Mouse (Mus musculus) embryo, embryonic 9.5 days (tissue): ENCODE results near the gene Lrguk.

Experiments used
- DNase-seq: peaks from one replicate; pipeline ENCODE4 v3.0.0-alpha.2; 2017; ENCODE audit errors: extremely low spot score

Lrguk gene

GRCm38 (mm10) chr6:34148021-34148420 lies 118.8 kb downstream of the Lrguk start:
- no peak for DNase-seq

- no peak for DNase-seq
Measured at GRCm38 (mm10) chr6:34148639-34149038, 119.4 kb downstream of the Lrguk start.

- no peak for DNase-seq
Measured at GRCm38 (mm10) chr6:34149066-34149465, 119.8 kb downstream of the Lrguk start.

DNA sequence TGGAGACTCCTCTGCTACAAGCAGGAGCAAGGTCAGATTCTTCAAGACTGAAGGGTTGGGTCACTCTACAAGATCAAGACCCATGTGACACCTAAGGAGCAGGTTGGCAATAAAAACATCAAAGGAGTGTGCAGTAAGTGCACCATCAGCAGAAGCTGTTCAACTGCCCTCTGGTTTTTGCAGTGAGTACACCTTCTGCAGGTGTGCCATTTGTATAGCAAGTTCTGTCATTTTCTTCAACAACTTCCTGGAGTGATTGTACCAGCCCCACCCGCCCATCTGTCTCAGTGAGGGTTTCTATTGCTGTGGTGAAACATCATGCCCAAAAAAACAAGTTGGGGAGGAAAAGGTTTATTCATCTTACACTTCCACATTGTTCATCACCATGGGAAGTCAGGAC lies 120.6 kb downstream of the Lrguk start:
- no peak for DNase-seq

GRCm38 (mm10) chr6:34153069-34154052 lies 124.1 kb downstream of the Lrguk start:
- no peak for DNase-seq

DNA sequence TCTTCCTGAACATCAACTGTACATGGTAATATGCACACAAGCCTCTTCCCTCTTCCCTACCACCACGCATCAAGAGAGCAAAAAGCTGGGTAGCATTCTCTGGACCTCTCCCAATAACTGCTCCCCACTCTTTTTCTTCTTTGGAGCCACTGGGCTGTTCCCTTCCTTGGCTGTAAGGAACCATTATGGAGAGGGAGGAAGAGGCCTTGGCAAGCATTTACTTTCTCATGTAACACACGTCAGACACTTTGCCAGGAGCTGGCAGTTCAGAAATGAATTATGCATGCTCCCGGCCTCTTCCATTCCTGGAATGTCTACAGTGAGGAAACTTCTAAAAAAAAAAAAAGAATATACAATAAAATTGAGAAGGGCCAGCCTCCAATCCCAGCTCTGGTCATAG lies 125.0 kb downstream of the Lrguk start:
- DNase-seq: no peak

DNA sequence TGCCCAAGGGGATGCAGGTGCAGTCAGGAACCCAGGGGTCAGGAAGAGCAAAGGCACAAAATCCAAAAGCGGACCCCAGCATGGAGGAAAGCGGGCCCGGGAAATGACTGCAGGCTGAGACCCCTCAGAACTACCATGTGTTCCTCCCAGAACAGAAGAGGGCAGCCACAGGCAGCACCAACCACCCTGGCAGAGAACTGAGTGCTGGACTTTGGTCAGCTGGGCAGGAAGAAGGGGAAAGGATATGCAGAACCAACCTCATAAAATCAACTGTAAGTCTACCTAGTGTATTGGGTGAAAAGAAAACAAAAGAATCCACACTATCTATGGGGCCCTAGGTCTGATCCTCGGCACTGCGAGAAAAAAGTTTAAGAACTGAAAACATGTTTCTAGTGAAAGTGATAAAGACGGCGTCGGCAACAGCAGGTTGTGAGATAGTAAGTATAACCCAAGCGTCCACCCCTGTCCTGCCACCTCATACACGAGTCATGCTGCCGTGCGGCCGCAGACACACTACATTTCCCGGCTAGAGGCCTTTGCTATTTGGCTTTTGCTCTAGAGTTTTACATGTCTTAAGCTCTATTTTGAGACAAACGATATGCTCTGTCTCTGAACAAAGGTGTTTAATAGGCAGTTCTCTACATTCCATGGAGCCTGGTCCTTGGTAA lies 126.0 kb downstream of the Lrguk start:
- DNase-seq: no peak

DNA sequence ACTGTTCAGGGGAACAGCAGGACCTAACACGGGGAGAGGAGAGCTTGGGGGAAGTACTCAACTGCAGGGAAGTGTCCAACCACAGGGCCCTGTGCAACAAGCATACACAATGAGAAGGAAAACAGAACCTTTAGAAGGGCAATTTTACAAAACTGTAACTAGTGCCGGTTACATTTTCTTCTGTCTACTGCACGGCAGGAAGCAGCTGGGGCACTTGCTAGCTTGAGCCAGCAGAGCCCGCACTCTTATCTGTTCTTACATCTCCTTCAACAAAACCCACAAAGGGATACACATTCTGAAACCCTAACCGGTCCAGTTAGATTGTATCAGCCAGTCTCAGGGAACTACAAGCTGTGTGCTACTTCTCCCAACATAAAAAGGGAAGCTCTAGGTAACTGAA lies 126.8 kb downstream of the Lrguk start:
- no peak for DNase-seq

DNA sequence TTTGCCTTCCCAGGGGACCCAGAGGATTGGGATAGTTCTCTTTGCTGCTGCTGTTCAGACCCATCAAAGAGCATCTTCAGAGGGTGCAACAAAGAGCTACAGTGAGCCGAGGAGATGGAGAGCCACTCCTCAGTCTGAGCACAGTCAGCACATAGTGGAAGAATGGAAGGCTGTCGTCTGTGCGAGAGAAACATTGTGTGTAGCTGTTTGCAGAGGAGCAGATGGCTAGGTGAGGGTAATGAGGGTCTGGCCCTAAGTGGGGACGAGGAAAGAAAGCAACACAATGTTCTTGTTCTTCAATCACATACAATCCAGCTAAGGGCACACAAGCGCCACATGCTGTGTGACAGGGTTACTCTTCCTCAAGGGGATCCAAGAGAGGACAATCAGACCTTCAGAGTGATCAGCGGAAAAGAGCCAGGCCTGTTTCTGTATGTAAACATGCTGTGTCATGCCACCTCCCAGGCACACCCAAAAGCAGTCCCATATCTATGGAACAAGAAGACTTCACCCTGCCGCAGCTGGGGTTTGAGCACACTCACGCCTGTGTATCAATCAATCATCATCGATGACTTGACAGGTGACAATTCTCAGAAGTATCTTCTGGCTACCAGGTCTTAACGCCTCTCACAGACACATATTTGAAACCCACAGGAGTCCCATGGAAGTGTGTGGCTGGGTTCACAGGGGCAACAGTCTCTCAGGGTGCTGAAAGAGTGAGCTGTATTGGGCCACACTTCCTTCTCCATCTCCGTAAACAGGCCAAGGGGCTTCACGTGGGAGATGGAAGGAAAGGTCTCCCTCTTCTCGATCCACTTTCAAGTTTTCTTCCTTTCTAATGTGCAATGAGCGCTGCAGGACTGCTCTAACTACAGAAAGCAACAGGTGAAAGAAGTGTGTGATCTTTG lies 127.8 kb downstream of the Lrguk start:
- no peak for DNase-seq

GRCm38 (mm10) chr6:34159998-34160815 lies 131.0 kb downstream of the Lrguk start:
- DNase-seq: no peak

DNA sequence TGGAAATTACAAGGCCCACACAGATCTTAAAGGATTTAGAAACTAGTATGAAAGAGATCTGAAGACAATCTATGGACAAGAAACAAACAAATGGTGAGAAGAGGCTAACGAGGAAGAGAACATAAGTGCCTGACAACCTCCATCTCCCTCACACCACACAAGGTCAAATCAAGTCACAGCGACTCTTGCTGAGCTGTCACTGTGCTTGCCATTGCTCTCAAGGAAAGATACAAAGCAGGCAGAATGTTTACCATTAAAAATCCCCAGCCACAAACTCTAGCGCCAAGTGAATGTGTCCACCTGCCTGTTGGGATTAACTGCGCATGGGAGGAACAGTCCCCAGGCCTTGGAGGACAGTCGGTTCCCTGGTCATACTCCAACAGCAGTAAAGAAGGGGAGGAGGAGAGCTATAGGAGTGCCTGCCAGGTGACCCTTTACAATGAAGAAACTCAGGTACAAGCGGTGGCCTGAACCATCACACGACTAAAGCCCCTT lies 131.6 kb downstream of the Lrguk start:
- DNase-seq: no peak

DNA sequence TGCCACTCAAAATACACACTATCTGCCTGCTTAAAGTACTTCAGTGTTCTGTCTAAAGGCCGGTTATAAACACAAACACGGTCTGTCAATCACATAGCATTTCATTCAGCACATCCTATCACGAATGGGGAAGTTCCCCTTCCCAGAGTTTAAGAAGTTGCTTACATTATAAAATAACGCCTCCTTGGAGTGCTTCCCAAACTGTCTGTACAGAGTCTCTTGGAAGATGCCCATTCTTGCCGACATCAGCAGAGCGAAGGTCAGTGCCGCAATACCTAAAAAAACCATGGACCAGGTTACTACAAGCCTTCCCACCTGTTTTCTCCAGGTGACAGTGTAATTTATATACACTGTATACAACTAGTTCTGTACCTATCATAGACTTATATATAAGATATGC lies 132.3 kb downstream of the Lrguk start:
- no peak for DNase-seq

DNA sequence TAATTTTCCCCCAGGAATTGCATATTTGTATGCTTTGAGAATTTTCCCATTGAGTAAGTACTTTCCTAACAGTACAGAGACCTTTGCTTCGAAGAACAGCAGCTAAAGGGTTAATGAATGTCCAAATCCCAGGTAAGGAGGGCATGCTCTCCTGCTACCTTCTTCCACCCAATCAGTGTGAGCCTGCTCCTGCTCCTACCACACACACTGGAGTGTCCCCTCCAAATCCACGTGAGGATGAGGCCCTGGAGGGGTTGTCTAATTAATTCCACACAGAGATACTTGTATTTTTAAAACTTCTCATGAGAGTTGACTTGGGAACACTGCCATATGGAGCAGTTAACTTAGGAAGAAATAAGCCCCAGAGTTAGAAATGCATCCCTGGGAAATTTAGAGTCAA lies 133.4 kb downstream of the Lrguk start:
- no peak for DNase-seq

DNA sequence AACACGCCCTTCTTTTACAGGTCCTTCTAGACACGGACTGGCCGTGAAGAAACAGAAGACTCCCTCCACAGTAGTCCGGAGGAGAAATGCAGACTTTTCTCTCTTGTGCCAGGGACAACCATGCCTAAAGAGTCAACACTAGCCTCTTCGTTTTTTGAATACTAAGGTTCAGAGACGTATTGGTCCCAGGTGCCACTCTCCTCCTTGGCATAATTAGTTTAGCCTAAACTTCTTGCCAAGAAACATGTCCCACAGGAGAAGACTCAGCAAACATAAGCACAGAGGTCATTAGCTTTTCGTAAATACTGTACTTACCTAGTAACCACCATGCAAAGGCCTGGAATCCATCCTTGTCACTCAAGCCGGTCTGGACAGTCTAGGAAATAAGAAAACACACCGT lies 133.8 kb downstream of the Lrguk start:
- no peak for DNase-seq

- DNase-seq: no peak
Measured at GRCm38 (mm10) chr6:34168834-34169233, 139.6 kb downstream of the Lrguk start.

GRCm38 (mm10) chr6:34170844-34171494 lies 141.7 kb downstream of the Lrguk start:
- DNase-seq: no peak

- DNase-seq: no peak
Measured at GRCm38 (mm10) chr6:34171748-34172457, 142.7 kb downstream of the Lrguk start.

DNA sequence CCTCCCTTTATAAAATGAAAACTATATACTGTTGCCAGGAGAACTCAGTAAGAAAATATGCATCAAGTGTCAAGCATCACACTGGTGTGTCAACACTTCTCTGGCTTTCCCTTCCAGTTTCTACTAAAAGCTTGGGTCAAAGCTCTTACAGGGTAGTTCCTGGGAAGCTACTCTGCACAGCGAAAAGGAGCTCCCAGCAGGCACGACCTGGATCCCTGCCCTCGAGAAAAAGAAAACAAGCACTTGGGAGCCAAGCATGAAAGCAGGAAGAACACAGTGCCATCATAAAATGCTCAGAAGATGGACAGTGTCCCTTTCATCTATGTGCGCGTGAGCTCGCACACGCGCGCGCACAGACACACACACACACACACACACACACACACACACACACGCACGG lies 144.0 kb downstream of the Lrguk start:
- DNase-seq: no peak

- DNase-seq: no peak
Measured at GRCm38 (mm10) chr6:34174715-34175114, 145.5 kb downstream of the Lrguk start.
